Mouse (Mus musculus) kidney, adult 2 months (tissue): ENCODE results near the gene Fosb. TPM values are rescaled to one million over a fixed set of nuclear protein-coding genes. Genes with fewer than 3 reads are reported as not detected.
A peak's percentile ranks its signal among the peaks of the same experiment; 100 is the strongest.
"Not testable (repeated sequence)": the region's sequence is repeated elsewhere in the genome, so short reads cannot be mapped to it uniquely, and the experiment has no call there.

Experiments
- DNase-seq: peaks from one replicate; pipeline ENCODE4 v3.0.0; 2021
- H3K27ac ChIP-seq: fragments of 200-500 bp; 2 replicates; pipeline ENCODE4 v1.5.1; 2012; ENCODE audit warnings: low read depth, low read length, control low read depth, inconsistent platforms; ENCODE audit not compliant: insufficient read depth
- H3K27me3 ChIP-seq: fragments of 200-500 bp; replicated peaks from 2 replicates; pipeline ENCODE4 v1.6.1; 2012; ENCODE audit warnings: mild to moderate bottlenecking, moderate library complexity, low read length, inconsistent platforms; ENCODE audit not compliant: control insufficient read depth, insufficient read depth
- H3K36me3 ChIP-seq: fragments of 200-500 bp; 2 replicates; pipeline ENCODE4 v1.6.1; 2012; ENCODE audit warnings: mild to moderate bottlenecking, moderate library complexity, low read length, inconsistent platforms; ENCODE audit not compliant: control insufficient read depth, insufficient read depth
- H3K4me1 ChIP-seq: fragments of 200-500 bp; 2 replicates; pipeline ENCODE4 v1.6.1; 2011; ENCODE audit warnings: low read length; ENCODE audit not compliant: control insufficient read depth, insufficient read depth
- H3K4me3 ChIP-seq: fragments of 200-500 bp; 2 replicates; pipeline ENCODE4 v1.5.1; 2011; ENCODE audit warnings: mild to moderate bottlenecking, low read depth, low read length, control low read depth; ENCODE audit not compliant: insufficient read depth
- CTCF ChIP-seq: fragments of 200-500 bp; conservative IDR thresholded peaks from 2 replicates; pipeline ENCODE4 v1.5.1; 2011; ENCODE audit warnings: low read depth, mild to moderate bottlenecking, control low read depth, low read length, moderate library complexity, mixed read lengths; ENCODE audit not compliant: insufficient read depth, insufficient read length
- POLR2A ChIP-seq: fragments of 200-500 bp; IDR thresholded peaks from one replicate; pipeline ENCODE4 v1.6.1; 2011; ENCODE audit warnings: low read depth, low read length, control low read depth
- WGBS: fragments of 180-500 bp; shearing (Covaris S2); methylation state at CpG from one replicate; pipeline ENCODE4 v1.1.7; 2018; 5-methylcytosine and 5-hydroxymethylcytosine counted together
- polyA plus RNA-seq: library from polyadenylated mRNA; depleted of rRNA; stranded (reverse); fragments of >200 nt; gene quantifications from 2 replicates; pipeline ENCODE4 v1.2.3, GENCODE M21; 2012

The Fosb gene
- polyA plus RNA-seq, 1 experiment, result 0.17 TPM

DNA sequence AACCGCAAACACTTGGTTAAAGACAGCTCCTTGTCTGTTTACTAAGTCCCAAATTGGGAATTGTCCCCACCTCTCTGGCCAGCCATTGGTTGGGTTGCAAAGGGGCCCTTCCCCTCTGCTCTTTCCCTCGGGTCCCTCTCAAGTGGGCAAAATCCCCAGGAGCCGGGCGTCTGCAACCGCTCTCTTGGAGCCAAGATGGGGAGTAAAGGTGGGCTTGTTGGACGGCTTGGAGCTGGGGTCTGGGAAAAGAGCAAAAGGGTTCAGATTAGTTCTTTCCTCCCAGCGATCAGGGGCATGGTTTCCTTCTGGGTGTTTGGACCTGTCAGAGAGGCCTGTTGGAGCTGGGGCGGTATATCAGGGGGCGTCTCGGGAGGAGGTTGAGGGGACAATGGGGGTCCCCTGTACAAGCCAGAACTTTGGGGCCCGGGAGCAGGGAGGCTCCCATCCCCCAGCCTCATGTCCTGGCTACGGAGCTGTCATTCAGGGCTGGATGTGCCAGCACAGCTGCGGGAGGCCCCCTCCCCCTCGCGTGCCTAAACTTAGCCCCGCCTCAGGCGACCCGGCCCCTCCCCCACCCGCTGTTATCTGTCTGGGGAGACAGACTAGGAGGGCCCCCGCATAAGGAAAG, 18.8 kb downstream of the Fosb start:
- TF ChIP-seq POLR2A, result no peak
- no peak for TF ChIP-seq CTCF
- Histone ChIP-seq H3K36me3 (no peaks in the 10 kb centered on the region), H3K27me3 (no peaks in the 10 kb centered on the region), H3K4me1 (peaks cover 3% of the 10 kb centered on the region; the same call in 1 of the 2 replicates), H3K4me3 (peak overlapping the region; percentile 38), H3K27ac (no peak overlapping the region)
- 7% methylated on average over 20 of the region's 20 CpGs for whole genome bisulfite sequencing
- no peak for DNase-seq

DNA sequence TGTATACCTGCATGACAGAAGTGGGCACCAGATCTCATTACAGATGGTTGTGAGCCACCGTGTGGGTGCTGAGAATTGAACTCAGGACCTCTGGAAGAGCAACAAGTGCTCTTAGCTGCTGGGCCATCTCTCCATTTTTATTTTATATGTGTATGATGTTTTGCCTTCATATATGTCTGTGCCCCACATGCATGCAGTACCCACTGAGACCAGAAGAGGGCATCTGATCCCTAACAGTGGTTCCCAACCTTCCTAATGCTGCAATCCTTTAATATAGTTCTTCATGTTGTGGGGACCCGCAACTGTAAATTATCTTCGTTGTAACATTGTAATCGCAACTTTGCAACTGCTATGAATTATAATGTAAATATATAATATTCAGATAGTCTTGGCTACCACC, 25.1 kb downstream of the Fosb start:
- Histone ChIP-seq H3K4me3 (no peak overlapping the region), H3K27me3 (no peaks in the 10 kb centered on the region), H3K36me3 (no peaks in the 10 kb centered on the region), H3K4me1 (no peaks in the 10 kb centered on the region), H3K27ac (no peak overlapping the region)
- peak; percentile 55 for DNase-seq
- 20% methylated on average over 4 of the region's 4 CpGs for WGBS
- TF ChIP-seq CTCF (peak; percentile 62), POLR2A (no peak)

GRCm38 (mm10) chr7:19283406-19283804, 26.4 kb downstream of the Fosb start:
- no peak overlapping the region for H3K27ac ChIP-seq
- no peaks in the 10 kb centered on the region for H3K36me3 ChIP-seq
- no peaks in the 10 kb centered on the region for H3K4me1 ChIP-seq
- 0 out of 2 replicates have a peak, but pooled peaks cover 2% of the 10 kb centered on the region for H3K27me3 ChIP-seq
- WGBS, result 33% methylated on average over 14 of the region's 14 CpGs
- no peak overlapping the region for H3K4me3 ChIP-seq
- no peak for TF ChIP-seq POLR2A
- TF ChIP-seq CTCF, result no peak
- DNase-seq, result no peak

DNA sequence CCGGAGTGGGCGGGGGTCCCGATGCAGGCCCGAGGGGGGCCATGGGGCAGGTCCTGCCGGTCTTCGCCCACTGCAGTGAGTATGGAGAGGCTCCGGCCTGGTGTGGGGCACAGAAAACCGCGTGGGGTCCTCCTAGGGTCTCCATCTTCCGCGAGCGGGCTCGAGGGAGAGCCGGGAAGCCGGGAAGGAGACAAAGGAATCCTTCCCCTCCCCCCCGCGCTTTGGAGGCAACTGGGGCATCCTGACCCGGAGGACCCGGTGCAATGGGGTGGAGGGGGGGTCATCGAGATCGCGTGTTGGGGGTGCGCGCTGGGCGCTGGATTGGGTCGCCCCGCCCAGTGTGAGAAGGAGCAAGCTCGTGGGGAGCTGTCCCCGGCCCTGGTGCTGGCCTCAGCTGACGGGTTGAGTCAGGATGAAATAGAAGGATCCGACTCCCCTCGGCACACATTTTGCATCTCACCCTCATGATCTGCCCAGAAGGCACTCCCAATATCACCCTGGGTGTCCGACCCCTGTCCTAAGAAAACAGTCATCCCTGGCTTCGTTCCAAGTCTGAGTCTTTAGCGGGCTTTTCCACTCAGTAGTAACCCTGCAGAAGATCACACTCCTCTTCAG, 27.0 kb downstream of the Fosb start:
- H3K27me3 ChIP-seq, result 0 out of 2 replicates have a peak, but pooled peaks cover 2% of the 10 kb centered on the region
- TF ChIP-seq POLR2A (no peak), CTCF (no peak)

GRCm38 (mm10) chr7:19282385-19282784, 27.5 kb downstream of the Fosb start, which contains the start of gene Rtn2:
TSS of gene Rtn2 (plus strand) at chr7:19282624.
- no peak within 1 kb of the TSS for H3K27ac ChIP-seq
- no peaks in the 10 kb centered on the region for H3K36me3 ChIP-seq
- TF ChIP-seq POLR2A (no peak), CTCF (no peak)
- peak within 1 kb of the TSS; percentile 23 for H3K4me3 ChIP-seq
- 1% methylated on average over 37 of the region's 37 CpGs for WGBS
- 0 out of 2 replicates have a peak, but pooled peaks cover 2% of the 10 kb centered on the region for H3K27me3 ChIP-seq
- no peaks in the 10 kb centered on the region for H3K4me1 ChIP-seq
- DNase-seq, result peak; percentile 83

More for the DNA sequence above, 27.0 kb downstream of the Fosb start:
- peak; percentile 57 for DNase-seq
- no peak overlapping the region for H3K27ac ChIP-seq
- under 1% methylated on average over 35 of the region's 35 CpGs for WGBS
- H3K4me3 ChIP-seq, result peak overlapping the region; percentile 23
- H3K4me1 ChIP-seq, result no peaks in the 10 kb centered on the region
- H3K36me3 ChIP-seq, result no peaks in the 10 kb centered on the region

DNA sequence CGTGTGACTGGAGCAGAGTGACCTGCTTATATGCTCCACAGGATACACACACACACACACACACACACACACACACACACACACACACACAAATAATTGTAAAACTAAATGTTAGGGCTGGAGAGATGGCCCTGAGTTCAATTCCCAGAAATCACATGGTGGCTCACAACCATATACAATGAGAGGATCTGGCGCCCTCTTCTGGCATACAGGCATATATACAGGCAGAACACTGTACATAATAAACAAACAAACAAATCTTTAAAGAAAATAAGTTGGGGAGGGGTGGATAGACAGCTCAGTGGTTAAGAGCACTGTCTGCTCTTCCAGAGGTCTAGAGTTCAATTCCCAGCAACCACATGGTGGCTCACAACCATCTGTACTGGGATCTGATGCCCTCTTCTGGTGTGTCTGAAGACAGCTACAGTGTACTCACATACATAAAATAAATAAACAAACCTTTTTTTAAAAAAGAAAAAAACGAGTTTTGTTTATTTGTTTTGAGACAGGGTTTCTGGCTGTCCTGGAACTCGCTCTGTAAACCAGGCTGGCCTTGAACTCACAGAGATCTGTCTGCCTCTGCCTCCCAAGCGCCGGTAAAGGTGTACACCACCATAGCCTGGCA, 28.1 kb downstream of the Fosb start:
- H3K27me3 ChIP-seq, H3K4me1 ChIP-seq, H3K36me3 ChIP-seq, H3K4me3 ChIP-seq, H3K27ac ChIP-seq: not testable (repeated sequence)
- WGBS, result 34% methylated on average over 6 of the region's 6 CpGs
- peak; percentile 54 for DNase-seq
- TF ChIP-seq CTCF, result peak; percentile 32; the same call in 1 of the 2 replicates

GRCm38 (mm10) chr7:19279581-19280114, 30.2 kb downstream of the Fosb start, which contains the start of gene Ppm1n:
TSS of gene Ppm1n (minus strand) at chr7:19280064.
- no peaks in the 10 kb centered on the region for H3K4me1 ChIP-seq
- WGBS, result 1% methylated on average over 46 of the region's 46 CpGs
- no peak within 1 kb of the TSS for H3K4me3 ChIP-seq
- no peak within 1 kb of the TSS for H3K27ac ChIP-seq
- DNase-seq, result no peak
- H3K27me3 ChIP-seq, result 0 out of 2 replicates have a peak, but pooled peaks cover 2% of the 10 kb centered on the region
- H3K36me3 ChIP-seq, result no peaks in the 10 kb centered on the region
- TF ChIP-seq POLR2A (no peak), CTCF (no peak)
